Mouse (Mus musculus): Measurements from ENCODE around the gene Arid2. TPM values are rescaled to one million over a fixed set of nuclear protein-coding genes. Genes with fewer than 3 reads are reported as not detected.

Gene Arid2
- total and polyA plus RNA-seq, 3 experiments, result 20.3 to 31.2 (median 25.9) TPM

GRCm38 (mm10) chr15:96392878-96393277 is 105.6 kb downstream of the Arid2 start:
- Histone ChIP-seq H3K27me3 (ENCODE audit: control insufficient read depth in 1 of 2, insufficient read depth in 2 of 2, low read length in 2 of 2) (no peaks in the 10 kb centered on the region; a peak in 1 of 4 replicates), H3K79me2 (ENCODE audit: control insufficient read depth, insufficient read depth, low read length, poor library complexity) (no peaks in the 10 kb centered on the region), H3K9ac (ENCODE audit: control insufficient read depth, low read depth, low read length, poor library complexity, severe bottlenecking) (no peak overlapping the region), H3K4me1 (ENCODE audit: control insufficient read depth in 1 of 2, insufficient read depth in 2 of 2, low read length in 2 of 2) (no peaks in the 10 kb centered on the region), H3K36me3 (ENCODE audit: control insufficient read depth in 1 of 2, insufficient read depth in 2 of 2, low read length in 2 of 2) (peaks cover 0 to 3% of the 10 kb centered on the region in 2 experiments; a peak in 1 of 4 replicates), H3K4me3 (ENCODE audit: control insufficient read depth in 1 of 2, insufficient read depth in 1 of 2, low read depth in 2 of 2, low read length in 2 of 2) (no peak overlapping the region), H3K9me3 (replicated peaks; ENCODE audit: insufficient read depth, low read length) (no peaks in the 10 kb centered on the region), H3K27ac (ENCODE audit: control insufficient read depth, low read depth, low read length) (no peak overlapping the region)
- TF ChIP-seq TAL1 (IDR thresholded peaks at IDR 0.05; ENCODE audit: low read length), result no peak
- TF ChIP-seq MAZ (IDR thresholded peaks at IDR 0.05; ENCODE audit: low read depth, low read length), result no peak
- no peak for TF ChIP-seq ZC3H11A (IDR thresholded peaks at IDR 0.05; ENCODE audit: low read depth, low read length)
- TF ChIP-seq RAD21 (IDR thresholded peaks at IDR 0.05; ENCODE audit: low read depth, low read length), result peak; percentile 39
- TF ChIP-seq EP300 (IDR thresholded peaks at IDR 0.05; ENCODE audit: low read depth in 1 of 2, low read length in 2 of 2), result no peak
- peak in 2 of 3 experiments; percentile 24 to 39; a peak in 2 of 6 replicates for TF ChIP-seq CTCF (IDR thresholded peaks at IDR 0.05 in 2 of 3, conservative IDR thresholded peaks at IDR 0.05 in 1 of 3; ENCODE audit: control insufficient read depth in 1 of 3, insufficient read depth in 1 of 3, low read depth in 2 of 3, low read length in 3 of 3, poor library complexity in 1 of 3, severe bottlenecking in 1 of 3)
- no peak for TF ChIP-seq MXI1 (IDR thresholded peaks at IDR 0.05; ENCODE audit: low read depth, low read length)
- TF ChIP-seq UBTF (IDR thresholded peaks at IDR 0.05; ENCODE audit: borderline replicate concordance, insufficient read depth, low read depth, low read length), result no peak
- no peak for TF ChIP-seq BHLHE40 (IDR thresholded peaks at IDR 0.05; ENCODE audit: borderline replicate concordance, low read depth, low read length)
- peak; percentile 46 for TF ChIP-seq SMC3 (IDR thresholded peaks at IDR 0.05; ENCODE audit: low read depth, low read length)
- DNase-seq (ENCODE audit: low read depth, low spot score), result peak; percentile 34

- TF ChIP-seq CTCF (IDR thresholded peaks at IDR 0.05 in 2 of 3, conservative IDR thresholded peaks at IDR 0.05 in 1 of 3; ENCODE audit: control insufficient read depth in 1 of 3, insufficient read depth in 1 of 3, low read depth in 2 of 3, low read length in 3 of 3, poor library complexity in 1 of 3, severe bottlenecking in 1 of 3) (no peak), TCF12 (IDR thresholded peaks at IDR 0.05; ENCODE audit: low read depth, low read length) (no peak), SIN3A (IDR thresholded peaks at IDR 0.05; ENCODE audit: low read length) (no peak), ETS1 (IDR thresholded peaks at IDR 0.05; ENCODE audit: low read depth, low read length) (no peak), GATA1 (IDR thresholded peaks at IDR 0.05; ENCODE audit: low read depth, low read length) (no peak), USF1 (IDR thresholded peaks at IDR 0.05; ENCODE audit: low read depth, low read length) (no peak), EP300 (IDR thresholded peaks at IDR 0.05; ENCODE audit: low read depth in 1 of 2, low read length in 2 of 2) (no peak), BHLHE40 (IDR thresholded peaks at IDR 0.05; ENCODE audit: borderline replicate concordance, low read depth, low read length) (no peak), RCOR1 (IDR thresholded peaks at IDR 0.05; ENCODE audit: low read depth, low read length) (no peak), CHD2 (IDR thresholded peaks at IDR 0.05; ENCODE audit: low read length) (no peak)
- Histone ChIP-seq H3K9ac (ENCODE audit: control insufficient read depth, low read depth, low read length, poor library complexity, severe bottlenecking) (no peak overlapping the region), H3K4me1 (ENCODE audit: control insufficient read depth in 1 of 2, insufficient read depth in 2 of 2, low read length in 2 of 2) (no peaks in the 10 kb centered on the region), H3K36me3 (ENCODE audit: control insufficient read depth in 1 of 2, insufficient read depth in 2 of 2, low read length in 2 of 2) (peaks cover 0 to 3% of the 10 kb centered on the region in 2 experiments; a peak in 1 of 4 replicates), H3K27me3 (ENCODE audit: control insufficient read depth in 1 of 2, insufficient read depth in 2 of 2, low read length in 2 of 2) (no peaks in the 10 kb centered on the region; a peak in 1 of 4 replicates), H3K4me3 (ENCODE audit: control insufficient read depth in 1 of 2, insufficient read depth in 1 of 2, low read depth in 2 of 2, low read length in 2 of 2) (no peak overlapping the region), H3K27ac (ENCODE audit: control insufficient read depth, low read depth, low read length) (no peak overlapping the region), H3K79me2 (ENCODE audit: control insufficient read depth, insufficient read depth, low read length, poor library complexity) (no peaks in the 10 kb centered on the region), H3K9me3 (replicated peaks; ENCODE audit: insufficient read depth, low read length) (no peaks in the 10 kb centered on the region)
- DNase-seq (ENCODE audit: low read depth, low spot score), result no peak
These were observed 107.8 kb downstream of the Arid2 start for GRCm38 (mm10) chr15:96395071-96395470.

Data from MEL (cell line).